Mouse (Mus musculus) small intestine, adult 2 months (tissue): Measurements from ENCODE around the gene Schip1. TPM values are rescaled to one million over a fixed set of nuclear protein-coding genes. Genes with fewer than 3 reads are reported as not detected.

Experiments
- H3K27ac ChIP-seq: fragments of 200-500 bp; 2 replicates; pipeline ENCODE4 v1.5.1; 2012; ENCODE audit warnings: low read depth, low read length, control low read depth, inconsistent platforms; ENCODE audit not compliant: insufficient read depth
- H3K27me3 ChIP-seq: fragments of 200-500 bp; 2 replicates; pipeline ENCODE4 v1.6.1; 2012; ENCODE audit warnings: mild to moderate bottlenecking, moderate library complexity, low read length, inconsistent platforms; ENCODE audit not compliant: control insufficient read depth, insufficient read depth
- H3K36me3 ChIP-seq: fragments of 200-500 bp; 2 replicates; pipeline ENCODE4 v1.6.1; 2012; ENCODE audit warnings: mild to moderate bottlenecking, low read length, control low read depth, inconsistent platforms; ENCODE audit not compliant: control insufficient read depth, insufficient read depth
- H3K4me1 ChIP-seq: fragments of 200-500 bp; 2 replicates; pipeline ENCODE4 v1.6.1; 2012; ENCODE audit warnings: low read length, inconsistent platforms, mixed read lengths; ENCODE audit not compliant: control insufficient read depth, insufficient read depth, insufficient read length
- H3K4me3 ChIP-seq: fragments of 200-500 bp; 2 replicates; pipeline ENCODE4 v1.5.1; 2012; ENCODE audit warnings: low read depth, mild to moderate bottlenecking, control low read depth, inconsistent platforms, low read length, moderate library complexity
- CTCF ChIP-seq: fragments of 200-500 bp; IDR thresholded peaks from 2 replicates; pipeline ENCODE4 v1.5.1; 2012; ENCODE audit warnings: low read depth, mild to moderate bottlenecking, control low read depth, inconsistent platforms, low read length, moderate library complexity, mixed read lengths; ENCODE audit not compliant: insufficient replicate concordance, insufficient read length; ENCODE audit errors: extremely low read depth
- POLR2A ChIP-seq: fragments of 200-500 bp; IDR thresholded peaks from 2 replicates; pipeline ENCODE4 v1.6.1; 2012; ENCODE audit warnings: low read depth, mild to moderate bottlenecking, control low read depth, inconsistent platforms, low read length, moderate library complexity
- WGBS: fragments of 180-500 bp; shearing (Covaris S2); methylation state at CpG from one replicate; pipeline ENCODE4 v1.1.7; 2018; 5-methylcytosine and 5-hydroxymethylcytosine counted together
- polyA plus RNA-seq: library from polyadenylated mRNA; depleted of rRNA; stranded (reverse); fragments of >200 nt; gene quantifications from 2 replicates; pipeline ENCODE4 v1.2.3, GENCODE M21; 2012

Schip1 gene
- polyA plus RNA-seq, 1 experiment, result 5.0 TPM

GRCm38 (mm10) chr3:68545898-68546297 lies 481.3 kb downstream of the Schip1 start:
- no peak overlapping the region for H3K4me3 ChIP-seq
- TF ChIP-seq CTCF (no peak), POLR2A (no peak)
- H3K27me3 ChIP-seq, result no peaks in the 10 kb centered on the region
- H3K27ac ChIP-seq, result no peak overlapping the region
- H3K36me3 ChIP-seq, result no peaks in the 10 kb centered on the region
- WGBS, result 66% methylated on average over 6 of the region's 6 CpGs
- no peaks in the 10 kb centered on the region for H3K4me1 ChIP-seq

DNA sequence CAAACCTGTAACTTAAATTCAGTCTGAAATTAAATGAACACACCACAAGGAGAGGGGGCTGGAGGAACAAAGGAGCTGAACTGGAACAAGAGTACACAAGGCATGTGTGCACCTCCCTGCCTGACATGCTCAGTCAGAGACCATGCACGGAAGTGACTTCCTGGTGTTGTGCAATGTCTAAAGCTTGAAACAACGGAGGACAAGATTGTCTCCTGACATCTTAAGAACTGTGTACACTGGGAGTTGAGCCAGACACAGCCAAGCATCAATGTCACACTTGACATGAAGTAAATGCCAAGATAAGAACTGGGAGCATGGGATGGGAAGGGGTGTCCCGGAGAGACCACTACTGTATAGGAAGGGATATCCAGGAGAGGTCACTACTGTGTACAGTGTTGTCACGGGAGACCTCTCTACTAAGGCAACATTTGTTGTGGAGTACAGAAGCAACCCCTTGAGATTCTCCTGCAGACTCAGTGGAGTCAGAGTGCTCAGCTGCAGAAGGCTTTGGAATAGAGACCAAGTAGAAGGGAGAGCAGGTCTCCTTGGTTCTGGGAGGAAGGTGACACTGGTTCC lies 490.6 kb downstream of the Schip1 start:
- Histone ChIP-seq H3K4me3 (no peak overlapping the region), H3K27ac (no peak overlapping the region), H3K4me1 (no peaks in the 10 kb centered on the region), H3K27me3 (no peaks in the 10 kb centered on the region), H3K36me3 (no peaks in the 10 kb centered on the region)
- no peak for TF ChIP-seq CTCF
- TF ChIP-seq POLR2A, result no peak
- 44% methylated on average over 4 of the region's 4 CpGs for WGBS

DNA sequence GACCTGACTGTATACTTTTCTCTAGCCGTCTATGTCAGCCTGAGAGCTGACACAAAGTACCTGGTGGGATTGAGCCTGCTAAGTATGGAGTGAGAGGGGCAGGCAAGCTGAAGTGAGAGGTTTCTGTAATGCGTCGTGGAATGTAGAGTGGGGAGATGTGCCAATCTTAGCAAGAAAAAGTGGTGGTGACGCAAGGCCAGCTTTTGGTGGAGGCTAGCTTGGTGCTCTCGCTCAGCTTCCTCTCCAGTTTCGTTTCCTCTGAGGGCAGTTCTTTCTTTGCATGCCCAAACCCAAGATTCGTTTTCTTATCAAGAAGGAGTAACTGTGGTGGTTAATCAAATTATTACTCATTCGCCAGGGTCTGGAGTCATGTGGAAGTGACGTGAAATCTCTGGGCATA lies 492.3 kb downstream of the Schip1 start:
- no peaks in the 10 kb centered on the region for H3K36me3 ChIP-seq
- no peak overlapping the region for H3K4me3 ChIP-seq
- TF ChIP-seq POLR2A (no peak), CTCF (no peak)
- H3K27me3 ChIP-seq, result no peaks in the 10 kb centered on the region
- H3K4me1 ChIP-seq, result no peaks in the 10 kb centered on the region
- 79% methylated on average over 9 of the region's 9 CpGs for WGBS
- no peak overlapping the region for H3K27ac ChIP-seq

GRCm38 (mm10) chr3:68558744-68559143 lies 494.1 kb downstream of the Schip1 start:
- 23% methylated on average over 6 of the region's 6 CpGs for WGBS
- Histone ChIP-seq H3K4me1 (no peaks in the 10 kb centered on the region), H3K36me3 (no peaks in the 10 kb centered on the region), H3K27ac (no peak overlapping the region), H3K4me3 (no peak overlapping the region), H3K27me3 (no peaks in the 10 kb centered on the region)
- TF ChIP-seq POLR2A, result no peak
- TF ChIP-seq CTCF, result no peak

DNA sequence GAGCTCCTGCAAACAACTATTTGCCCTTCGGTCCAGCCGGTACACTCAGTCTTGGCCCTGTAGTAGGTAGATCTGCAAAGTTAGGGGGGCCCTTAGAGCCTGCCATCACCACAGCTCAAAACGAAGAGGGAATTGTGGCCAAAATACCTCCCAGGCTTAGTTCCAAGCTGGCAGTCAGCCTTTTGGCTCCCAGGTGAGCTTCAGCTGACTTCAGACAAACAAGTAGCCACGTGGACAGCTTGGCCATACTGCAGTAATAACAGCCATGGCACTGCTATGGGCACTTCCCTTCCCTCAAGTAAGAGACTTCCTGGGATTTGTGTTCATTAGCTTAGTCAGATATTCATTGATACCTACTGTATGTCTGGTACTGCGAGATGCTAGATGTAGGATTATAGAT lies 495.5 kb downstream of the Schip1 start:
- WGBS, result 65% methylated on average over 5 of the region's 5 CpGs
- TF ChIP-seq POLR2A (no peak), CTCF (no peak)

GRCm38 (mm10) chr3:68562838-68563237 lies 498.2 kb downstream of the Schip1 start:
- Histone ChIP-seq H3K4me1 (no peaks in the 10 kb centered on the region), H3K27me3 (no peaks in the 10 kb centered on the region), H3K36me3 (no peaks in the 10 kb centered on the region), H3K27ac (no peak overlapping the region), H3K4me3 (no peak overlapping the region)
- WGBS, result 71% methylated on average over 2 of the region's 2 CpGs
- TF ChIP-seq CTCF (no peak), POLR2A (no peak)

More for the DNA sequence above, 495.5 kb downstream of the Schip1 start:
- Histone ChIP-seq H3K36me3 (no peaks in the 10 kb centered on the region), H3K4me1 (no peaks in the 10 kb centered on the region), H3K4me3 (no peak overlapping the region), H3K27ac (no peak overlapping the region), H3K27me3 (no peaks in the 10 kb centered on the region)

GRCm38 (mm10) chr3:68563922-68564321 lies 499.3 kb downstream of the Schip1 start:
- WGBS, result 35% methylated on average over 8 of the region's 8 CpGs
- Histone ChIP-seq H3K27ac (no peak overlapping the region), H3K4me3 (no peak overlapping the region), H3K36me3 (no peaks in the 10 kb centered on the region), H3K4me1 (no peaks in the 10 kb centered on the region), H3K27me3 (no peaks in the 10 kb centered on the region)
- TF ChIP-seq POLR2A (no peak), CTCF (no peak)
